ENCODE assay signal across 8 mouse cellular contexts in genomic region chr7:137085969-137086606, GRCm38 (mm10).
DNase-seq lines count a peak whose midpoint lies in the region; ATAC-seq and TF ChIP-seq lines count a peak whose summit lies in the region.

No protein-coding gene starts in this region.

- no peak for TF ChIP-seq CTCF in lung, adult 2 months (IDR thresholded peaks at IDR 0.05; ENCODE audit: insufficient read depth, low read length)
- no peak for TF ChIP-seq CTCF in stomach, postnatal 0 days (IDR thresholded peaks at IDR 0.05; ENCODE audit: low read depth)

- no peak for ATAC-seq in liver, embryonic 12.5 days
- no peak for ATAC-seq in intestine, embryonic 14.5 days (replicated peaks; ENCODE audit: low FRiP score, low TSS enrichment, low read depth)
- ATAC-seq in stomach, postnatal 0 days (ENCODE audit: low FRiP score, low TSS enrichment): peak; percentile 83
- no peak for ATAC-seq in cerebellum, adult (ENCODE audit: insufficient number of reproducible peaks, low FRiP score, low TSS enrichment)

- TF ChIP-seq POLR2A in lung, adult 2 months (IDR thresholded peaks at IDR 0.05; ENCODE audit: borderline replicate concordance, extremely low read depth, low read depth, low read length): no peak

- H3K36me3 ChIP-seq in liver, embryonic 12.5 days: no peaks in the 10 kb centered on the region
- no peaks in the 10 kb centered on the region for H3K36me3 ChIP-seq in intestine, embryonic 14.5 days (ENCODE audit: control insufficient read depth, insufficient read depth, low read length)
- H3K36me3 ChIP-seq in stomach, postnatal 0 days (ENCODE audit: control insufficient read depth, insufficient read depth, low read length): no peaks in the 10 kb centered on the region

- TF ChIP-seq EP300 in stomach, postnatal 0 days (optimal IDR thresholded peaks at IDR 0.05): no peak

- DNase-seq in liver: peak; percentile 10
- DNase-seq in gastrocnemius, adult 8-10 months (ENCODE audit: low spot score in 2 of 2): peak; percentile 63 to 70
- DNase-seq in intestine, embryonic 14.5 days (ENCODE audit: low spot score): peak; percentile 65
- DNase-seq in lung, adult 2 months: peak; percentile 48
- DNase-seq in stomach, postnatal 0 days (ENCODE audit: low spot score): peak; percentile 75
- DNase-seq in right cerebral cortex, postnatal 36 days (ENCODE audit: low spot score in 2 of 2): no peak

- H3K4me3 ChIP-seq in liver, embryonic 12.5 days: no peak overlapping the region
- no peak overlapping the region for H3K4me3 ChIP-seq in intestine, embryonic 14.5 days (ENCODE audit: low read depth, low read length)
- H3K4me3 ChIP-seq in lung, adult 2 months (replicated peaks; ENCODE audit: extremely low read depth, low read depth, low read length): no peak overlapping the region
- H3K4me3 ChIP-seq in stomach, postnatal 0 days (ENCODE audit: low read depth, low read length): no peak overlapping the region

- no peaks in the 10 kb centered on the region for H3K9me3 ChIP-seq in liver, embryonic 12.5 days (replicated peaks)
- H3K9me3 ChIP-seq in intestine, embryonic 14.5 days (ENCODE audit: control insufficient read depth, low read length): no peaks in the 10 kb centered on the region
- no peaks in the 10 kb centered on the region for H3K9me3 ChIP-seq in stomach, postnatal 0 days (ENCODE audit: control insufficient read depth, low read length)

- H3K4me2 ChIP-seq in liver, embryonic 12.5 days: no peak overlapping the region
- no peak overlapping the region for H3K4me2 ChIP-seq in intestine, embryonic 14.5 days (ENCODE audit: low read length)
- H3K4me2 ChIP-seq in stomach, postnatal 0 days (replicated peaks; ENCODE audit: low read depth): no peak overlapping the region

- H3K27ac ChIP-seq in liver, embryonic 12.5 days: no peak overlapping the region
- H3K27ac ChIP-seq in intestine, embryonic 14.5 days (ENCODE audit: low read depth): peak overlapping the region; percentile 43; the same call in 1 of the 2 replicates
- 0 out of 2 replicates have a peak overlapping the region, but pooled peaks have one; percentile 35 for H3K27ac ChIP-seq in stomach, postnatal 0 days (replicated peaks)

- H3K27me3 ChIP-seq in liver, embryonic 12.5 days (replicated peaks): no peaks in the 10 kb centered on the region
- H3K27me3 ChIP-seq in intestine, embryonic 14.5 days (replicated peaks; ENCODE audit: control insufficient read depth, insufficient read depth, low read length): no peaks in the 10 kb centered on the region
- H3K27me3 ChIP-seq in stomach, postnatal 0 days (ENCODE audit: control insufficient read depth, insufficient read depth, low read length): no peaks in the 10 kb centered on the region

- H3K4me1 ChIP-seq in liver, embryonic 12.5 days: no peaks in the 10 kb centered on the region
- peaks cover 19% of the 10 kb centered on the region for H3K4me1 ChIP-seq in intestine, embryonic 14.5 days (replicated peaks; ENCODE audit: control insufficient read depth, insufficient read depth, low read length)
- 0 out of 2 replicates have a peak, but pooled peaks cover 3% of the 10 kb centered on the region for H3K4me1 ChIP-seq in lung, adult 2 months (ENCODE audit: control insufficient read depth, insufficient read depth, low read length)
- peaks cover 7% of the 10 kb centered on the region; the same call in 1 of the 2 replicates for H3K4me1 ChIP-seq in stomach, postnatal 0 days (replicated peaks; ENCODE audit: control insufficient read depth, insufficient read depth)

- 55% methylated on average over 14 of the region's 14 CpGs for WGBS in liver, embryonic 12.5 days (ENCODE audit: insufficient replicate concordance)
- whole genome bisulfite sequencing in intestine, embryonic 14.5 days: 19% methylated on average over 14 of the region's 14 CpGs
- WGBS in lung, adult 2 months: 27% methylated on average over 14 of the region's 14 CpGs
- WGBS in stomach, postnatal 0 days: 9% methylated on average over 14 of the region's 14 CpGs

- H3K9ac ChIP-seq in liver, embryonic 12.5 days: no peak overlapping the region
- H3K9ac ChIP-seq in intestine, embryonic 14.5 days (ENCODE audit: low read length): no peak overlapping the region
- no peak overlapping the region for H3K9ac ChIP-seq in stomach, postnatal 0 days (ENCODE audit: low read length)

Comparison
In these comparisons a context has a peak if more than half of its experiments do, and no peak if none do; other contexts are left out.
1. DNase-seq: peak in liver (single experiment), gastrocnemius, adult 8-10 months (2 of 2), intestine, embryonic 14.5 days (single experiment), lung, adult 2 months (single experiment) and stomach, postnatal 0 days (single experiment); none in right cerebral cortex, postnatal 36 days (0 of 2).